Mouse (Mus musculus): Measurements from ENCODE around the gene Prkcq. TPM values are rescaled to one million over a fixed set of nuclear protein-coding genes. Genes with fewer than 3 reads are reported as not detected.

The Prkcq gene
- polyA plus RNA-seq, 1 experiment from 2014 or later = 11.9 TPM

DNA sequence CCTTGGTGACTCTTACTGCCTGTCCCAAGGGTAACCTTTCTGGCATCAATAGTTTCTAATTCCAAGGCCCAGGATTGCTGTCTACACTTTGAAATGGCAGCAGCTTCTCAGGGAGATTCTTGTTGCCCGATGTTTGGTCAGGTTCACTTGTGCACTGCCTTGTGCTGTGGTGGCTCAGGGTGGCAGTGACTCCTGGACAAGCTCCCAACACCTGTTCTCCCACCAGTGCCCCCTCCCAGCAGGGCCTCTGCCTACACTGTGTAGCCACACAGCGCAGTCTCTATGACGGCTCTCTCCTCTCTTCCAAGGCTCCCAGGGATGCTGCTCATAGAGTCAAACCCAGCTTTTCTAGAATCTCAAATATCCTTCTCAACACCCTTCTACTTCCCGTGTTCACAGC lies 2.2 kb downstream of the Prkcq start:
- Histone ChIP-seq H3K9me3 (ENCODE audit: control insufficient read depth, low read length) (no peaks in the 10 kb centered on the region), H3K4me2 (peak overlapping the region; percentile 13), H3K27ac (ENCODE audit: low read depth, low read length) (no peak overlapping the region), H3K36me3 (ENCODE audit: control insufficient read depth, insufficient read depth, low read length) (no peaks in the 10 kb centered on the region), H3K27me3 (replicated peaks; ENCODE audit: control insufficient read depth, insufficient read depth, low read length) (no peaks in the 10 kb centered on the region), H3K4me1 (replicated peaks; ENCODE audit: control insufficient read depth, insufficient read depth, low read length) (peaks cover 3% of the 10 kb centered on the region), H3K4me3 (ENCODE audit: low read depth, low read length) (no peak overlapping the region), H3K9ac (ENCODE audit: low read depth, low read length) (no peak overlapping the region)
- ATAC-seq (replicated peaks; ENCODE audit: low FRiP score) (no peak), DNase-seq (ENCODE audit: low spot score) (no peak)
- WGBS = 78% methylated on average over 4 of the region's 4 CpGs

DNA sequence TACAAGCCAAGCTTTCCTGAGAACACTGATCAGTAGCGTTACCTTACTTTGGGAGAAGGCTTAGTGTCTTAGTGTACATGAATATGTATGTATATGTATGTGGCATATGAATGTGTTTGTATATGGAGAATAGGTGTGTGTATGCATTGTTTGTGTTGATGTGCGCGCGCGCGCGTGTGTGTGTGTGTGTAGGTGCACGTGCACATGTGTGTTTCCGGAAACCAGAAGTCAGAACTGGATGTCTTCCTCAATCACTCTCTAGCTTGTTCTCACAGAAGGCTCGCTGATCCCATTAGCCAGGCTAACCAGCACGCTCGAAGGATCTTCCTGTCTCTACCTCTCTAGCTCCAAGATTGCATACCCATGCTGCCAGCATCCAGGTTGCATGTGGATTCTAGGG lies 6.0 kb downstream of the Prkcq start:
- no peaks in the 10 kb centered on the region for H3K9me3 ChIP-seq (ENCODE audit: control insufficient read depth, low read length)
- 92% methylated on average over 12 of the region's 12 CpGs for WGBS

DNA sequence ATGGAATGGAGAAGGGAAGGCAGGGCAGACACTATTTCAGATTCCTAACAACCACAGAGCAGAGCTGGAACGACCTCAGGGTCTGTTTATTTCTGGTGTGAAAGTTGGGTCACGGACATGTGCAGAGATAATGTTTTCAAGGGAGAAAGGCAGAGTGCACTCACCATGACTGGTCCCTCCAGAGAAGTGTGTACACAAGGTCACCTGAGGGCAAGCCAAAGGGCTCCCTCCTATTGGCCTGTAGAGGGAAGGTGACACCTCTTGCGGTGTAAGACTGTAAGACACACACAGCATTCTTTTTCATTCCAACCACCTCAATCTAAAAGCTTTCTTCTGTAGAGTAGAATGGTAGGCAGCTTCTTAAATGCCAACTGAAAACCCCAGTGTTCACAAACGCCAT lies 9.6 kb downstream of the Prkcq start:
- 66% methylated on average over 4 of the region's 4 CpGs for WGBS
- Histone ChIP-seq H3K27me3 (replicated peaks; ENCODE audit: control insufficient read depth, insufficient read depth, low read length) (no peaks in the 10 kb centered on the region), H3K4me2 (no peak overlapping the region), H3K4me3 (ENCODE audit: low read depth, low read length) (no peak overlapping the region), H3K9ac (ENCODE audit: low read depth, low read length) (no peak overlapping the region), H3K36me3 (ENCODE audit: control insufficient read depth, insufficient read depth, low read length) (no peaks in the 10 kb centered on the region), H3K4me1 (replicated peaks; ENCODE audit: control insufficient read depth, insufficient read depth, low read length) (no peaks in the 10 kb centered on the region), H3K27ac (ENCODE audit: low read depth, low read length) (no peak overlapping the region), H3K9me3 (ENCODE audit: control insufficient read depth, low read length) (no peaks in the 10 kb centered on the region)
- DNase-seq (ENCODE audit: low spot score) = no peak
- no peak for ATAC-seq (replicated peaks; ENCODE audit: low FRiP score)

More for the DNA sequence above, 6.0 kb downstream of the Prkcq start:
- H3K4me2 ChIP-seq = no peak overlapping the region
- no peaks in the 10 kb centered on the region for H3K27me3 ChIP-seq (replicated peaks; ENCODE audit: control insufficient read depth, insufficient read depth, low read length)
- no peak overlapping the region for H3K9ac ChIP-seq (ENCODE audit: low read depth, low read length)
- ATAC-seq (replicated peaks; ENCODE audit: low FRiP score) = no peak
- H3K4me3 ChIP-seq (ENCODE audit: low read depth, low read length) = no peak overlapping the region
- no peaks in the 10 kb centered on the region for H3K4me1 ChIP-seq (replicated peaks; ENCODE audit: control insufficient read depth, insufficient read depth, low read length)
- no peak for DNase-seq (ENCODE audit: low spot score)
- no peaks in the 10 kb centered on the region for H3K36me3 ChIP-seq (ENCODE audit: control insufficient read depth, insufficient read depth, low read length)
- H3K27ac ChIP-seq (ENCODE audit: low read depth, low read length) = no peak overlapping the region

DNA sequence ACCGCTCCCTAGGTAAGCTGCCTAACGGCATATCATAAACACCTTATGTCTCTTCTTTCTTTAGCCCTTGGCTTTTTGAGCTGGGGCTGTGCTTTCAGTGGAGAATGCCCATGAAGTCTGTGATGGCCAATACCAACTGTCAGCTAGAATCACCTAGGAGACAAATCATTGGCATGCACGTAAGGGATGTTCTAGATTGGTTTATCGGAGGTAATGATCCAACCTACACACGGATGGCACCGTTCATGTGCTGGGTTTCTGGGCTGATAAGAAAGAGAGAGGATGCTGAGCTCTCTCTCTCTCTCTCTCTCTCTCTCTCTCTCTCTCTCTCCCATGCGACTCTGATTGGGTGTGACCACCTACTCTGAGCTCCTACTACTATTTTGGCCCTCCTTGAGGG lies 10.2 kb downstream of the Prkcq start:
- Histone ChIP-seq H3K9me3 (ENCODE audit: control insufficient read depth, low read length) (no peaks in the 10 kb centered on the region), H3K4me3 (ENCODE audit: low read depth, low read length) (no peak overlapping the region), H3K27me3 (replicated peaks; ENCODE audit: control insufficient read depth, insufficient read depth, low read length) (no peaks in the 10 kb centered on the region), H3K4me2 (no peak overlapping the region), H3K9ac (ENCODE audit: low read depth, low read length) (no peak overlapping the region), H3K4me1 (replicated peaks; ENCODE audit: control insufficient read depth, insufficient read depth, low read length) (peaks cover 2% of the 10 kb centered on the region; the same call in 1 of the 2 replicates), H3K36me3 (ENCODE audit: control insufficient read depth, insufficient read depth, low read length) (no peaks in the 10 kb centered on the region), H3K27ac (ENCODE audit: low read depth, low read length) (no peak overlapping the region)
- no peak for ATAC-seq (replicated peaks; ENCODE audit: low FRiP score)
- no peak for DNase-seq (ENCODE audit: low spot score)
- WGBS = 85% methylated on average over 7 of the region's 7 CpGs

DNA sequence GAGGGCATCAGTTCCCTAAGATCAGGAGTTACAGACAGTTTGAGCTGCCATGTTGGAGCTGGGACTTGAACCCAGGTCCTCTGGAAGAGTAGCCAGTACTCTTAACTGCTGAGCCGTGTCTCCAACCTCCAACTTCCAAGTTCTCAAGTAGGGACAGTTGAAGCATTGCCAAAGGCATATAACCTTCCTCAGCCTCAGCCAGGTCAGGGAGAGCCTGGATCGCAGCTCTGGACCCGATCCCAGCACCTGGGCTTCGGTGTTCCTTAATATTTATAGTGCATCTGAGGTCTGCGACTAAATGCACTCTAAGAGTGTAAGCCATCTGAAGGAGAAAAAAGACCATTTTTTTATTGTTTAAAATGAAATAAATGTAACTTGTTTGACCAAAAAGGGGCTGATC lies 12.1 kb downstream of the Prkcq start:
- 88% methylated on average over 5 of the region's 5 CpGs for WGBS
- DNase-seq (ENCODE audit: low spot score) (no peak), ATAC-seq (replicated peaks; ENCODE audit: low FRiP score) (no peak)
- Histone ChIP-seq H3K9me3 (ENCODE audit: control insufficient read depth, low read length) (no peaks in the 10 kb centered on the region), H3K27me3 (replicated peaks; ENCODE audit: control insufficient read depth, insufficient read depth, low read length) (no peaks in the 10 kb centered on the region), H3K4me1 (replicated peaks; ENCODE audit: control insufficient read depth, insufficient read depth, low read length) (peaks cover 10% of the 10 kb centered on the region), H3K27ac (ENCODE audit: low read depth, low read length) (no peak overlapping the region), H3K4me3 (ENCODE audit: low read depth, low read length) (no peak overlapping the region), H3K9ac (ENCODE audit: low read depth, low read length) (no peak overlapping the region), H3K4me2 (no peak overlapping the region), H3K36me3 (ENCODE audit: control insufficient read depth, insufficient read depth, low read length) (no peaks in the 10 kb centered on the region)

DNA sequence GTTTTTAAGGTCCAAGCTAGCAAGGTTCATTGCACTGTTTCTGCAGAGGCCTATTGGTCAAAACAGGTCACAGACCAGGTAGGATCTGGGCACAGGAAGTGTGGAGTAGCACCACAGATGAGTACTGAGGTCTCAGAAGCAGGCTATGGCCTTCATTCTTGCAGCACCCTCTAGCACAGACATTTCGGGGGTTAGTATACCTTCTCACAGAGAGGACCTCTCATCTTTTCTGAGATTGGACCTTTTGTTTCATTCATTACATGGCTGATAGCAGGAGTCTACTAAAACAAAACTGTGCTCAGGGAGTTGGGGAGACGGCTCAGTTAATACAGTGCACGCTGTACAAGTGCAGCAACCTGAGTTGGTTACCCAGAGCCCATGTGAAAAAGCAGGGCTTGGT lies 14.7 kb downstream of the Prkcq start:
- 79% methylated on average over 3 of the region's 3 CpGs for WGBS
- no peak overlapping the region for H3K4me2 ChIP-seq
- H3K4me3 ChIP-seq (ENCODE audit: low read depth, low read length) = no peak overlapping the region
- no peak overlapping the region for H3K9ac ChIP-seq (ENCODE audit: low read depth, low read length)
- H3K27ac ChIP-seq (ENCODE audit: low read depth, low read length) = no peak overlapping the region
- no peak for ATAC-seq (replicated peaks; ENCODE audit: low FRiP score)
- H3K9me3 ChIP-seq (ENCODE audit: control insufficient read depth, low read length) = no peaks in the 10 kb centered on the region
- peaks cover 10% of the 10 kb centered on the region for H3K4me1 ChIP-seq (replicated peaks; ENCODE audit: control insufficient read depth, insufficient read depth, low read length)
- DNase-seq (ENCODE audit: low spot score) = no peak
- H3K27me3 ChIP-seq (replicated peaks; ENCODE audit: control insufficient read depth, insufficient read depth, low read length) = no peaks in the 10 kb centered on the region
- no peaks in the 10 kb centered on the region for H3K36me3 ChIP-seq (ENCODE audit: control insufficient read depth, insufficient read depth, low read length)

DNA sequence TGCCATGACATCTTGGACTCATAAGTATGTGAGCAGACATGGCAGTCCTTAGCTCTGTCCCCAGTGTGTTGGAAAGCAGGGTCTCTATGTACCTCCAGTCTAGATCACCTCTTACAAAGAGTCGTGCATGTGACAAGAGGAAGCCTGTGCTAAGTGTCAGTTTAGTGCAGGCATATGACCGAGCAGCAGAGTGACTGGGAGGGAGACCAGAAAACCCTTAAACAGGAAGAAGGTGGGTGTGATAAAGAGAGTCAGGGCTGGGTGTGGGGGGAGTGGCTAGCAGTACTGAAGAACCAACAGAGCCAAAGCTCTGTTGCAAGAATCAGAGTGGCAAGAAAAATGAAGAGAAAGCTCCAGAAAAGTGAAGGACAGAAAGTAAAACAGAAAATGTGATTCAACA lies 15.3 kb downstream of the Prkcq start:
- H3K27ac ChIP-seq (ENCODE audit: low read depth, low read length) = no peak overlapping the region
- no peak overlapping the region for H3K4me2 ChIP-seq
- no peak overlapping the region for H3K9ac ChIP-seq (ENCODE audit: low read depth, low read length)
- H3K27me3 ChIP-seq (replicated peaks; ENCODE audit: control insufficient read depth, insufficient read depth, low read length) = no peaks in the 10 kb centered on the region
- H3K4me3 ChIP-seq (ENCODE audit: low read depth, low read length) = no peak overlapping the region
- WGBS = 22% methylated on average over 2 of the region's 2 CpGs
- H3K36me3 ChIP-seq (ENCODE audit: control insufficient read depth, insufficient read depth, low read length) = no peaks in the 10 kb centered on the region
- ATAC-seq (replicated peaks; ENCODE audit: low FRiP score) (peak; percentile 80), DNase-seq (ENCODE audit: low spot score) (no peak)
- no peaks in the 10 kb centered on the region for H3K9me3 ChIP-seq (ENCODE audit: control insufficient read depth, low read length)
- H3K4me1 ChIP-seq (replicated peaks; ENCODE audit: control insufficient read depth, insufficient read depth, low read length) = peaks cover 10% of the 10 kb centered on the region

DNA sequence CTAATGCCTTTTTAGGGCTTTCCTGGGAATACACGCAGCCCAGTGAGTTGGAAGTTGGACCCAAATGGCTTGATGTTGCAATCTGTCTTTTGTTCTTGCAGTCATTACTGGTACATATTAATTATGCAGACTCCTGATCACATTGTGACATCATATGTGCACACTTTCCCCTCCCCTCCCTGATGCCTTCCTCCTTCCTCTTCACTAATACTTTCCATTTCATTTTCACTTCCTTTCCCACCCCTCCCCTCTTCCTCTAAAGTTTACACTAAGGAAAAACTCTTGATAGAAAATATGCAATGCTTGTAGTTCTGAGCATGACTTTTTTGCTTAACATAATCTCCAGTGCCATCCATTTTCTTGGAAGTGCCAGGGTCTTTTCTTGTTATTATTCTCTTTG lies 16.4 kb downstream of the Prkcq start:
- ATAC-seq (replicated peaks; ENCODE audit: low FRiP score) (no peak), DNase-seq (ENCODE audit: low spot score) (no peak)
- no peaks in the 10 kb centered on the region for H3K9me3 ChIP-seq (ENCODE audit: control insufficient read depth, low read length)
- WGBS = 74% methylated on average over 1 of the region's 1 CpGs
- H3K36me3 ChIP-seq (ENCODE audit: control insufficient read depth, insufficient read depth, low read length) = no peaks in the 10 kb centered on the region
- H3K4me1 ChIP-seq (replicated peaks; ENCODE audit: control insufficient read depth, insufficient read depth, low read length) = peaks cover 14% of the 10 kb centered on the region
- no peak overlapping the region for H3K4me3 ChIP-seq (ENCODE audit: low read depth, low read length)
- H3K27ac ChIP-seq (ENCODE audit: low read depth, low read length) = no peak overlapping the region
- H3K9ac ChIP-seq (ENCODE audit: low read depth, low read length) = no peak overlapping the region
- no peak overlapping the region for H3K4me2 ChIP-seq
- H3K27me3 ChIP-seq (replicated peaks; ENCODE audit: control insufficient read depth, insufficient read depth, low read length) = no peaks in the 10 kb centered on the region

DNA sequence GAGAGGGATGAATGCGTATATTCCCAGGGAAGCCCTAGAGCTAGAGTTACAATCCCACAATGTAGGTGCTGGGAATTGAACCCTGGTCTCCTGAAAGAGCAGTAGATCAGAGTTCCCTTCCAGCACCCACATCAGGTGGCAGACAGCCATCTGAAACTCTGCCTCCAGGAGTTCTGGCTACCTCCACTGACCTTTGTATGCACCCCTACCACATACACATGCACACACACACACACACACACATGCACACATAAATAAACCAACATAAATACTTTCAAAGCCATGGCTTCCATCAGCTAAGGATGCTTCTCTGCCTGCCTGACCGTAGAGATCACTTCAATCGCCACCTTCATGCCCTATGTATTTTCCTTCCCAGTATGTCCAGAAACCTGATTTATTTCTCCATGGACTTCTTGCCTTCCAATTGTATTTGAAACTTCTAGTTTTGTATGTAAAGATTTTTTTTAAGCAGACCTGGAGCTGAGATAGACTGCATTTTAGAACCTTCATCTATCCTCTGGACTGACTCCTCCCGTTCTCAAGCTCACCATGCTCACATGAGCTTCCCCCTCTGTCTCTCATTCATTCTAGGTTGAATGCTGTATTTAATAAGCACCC lies 17.4 kb downstream of the Prkcq start:
- Histone ChIP-seq H3K36me3 (ENCODE audit: control insufficient read depth, insufficient read depth, low read length) (no peaks in the 10 kb centered on the region), H3K4me2 (no peak overlapping the region), H3K4me1 (replicated peaks; ENCODE audit: control insufficient read depth, insufficient read depth, low read length) (peaks cover 14% of the 10 kb centered on the region), H3K9ac (ENCODE audit: low read depth, low read length) (no peak overlapping the region), H3K9me3 (ENCODE audit: control insufficient read depth, low read length) (no peaks in the 10 kb centered on the region), H3K27ac (ENCODE audit: low read depth, low read length) (no peak overlapping the region), H3K27me3 (replicated peaks; ENCODE audit: control insufficient read depth, insufficient read depth, low read length) (no peaks in the 10 kb centered on the region), H3K4me3 (ENCODE audit: low read depth, low read length) (no peak overlapping the region)
- DNase-seq (ENCODE audit: low spot score) (no peak), ATAC-seq (replicated peaks; ENCODE audit: low FRiP score) (no peak)
- WGBS = 78% methylated on average over 4 of the region's 4 CpGs

All from liver, embryonic 11.5 days (tissue).